ENCODE assay signal across 8 mouse cellular contexts in genomic region chr7:37563171-37563574, GRCm38 (mm10).
A peak's percentile ranks its signal among the peaks of the same experiment; 100 is the strongest.
DNase-seq lines count a peak whose midpoint lies in the region; ATAC-seq and TF ChIP-seq lines count a peak whose summit lies in the region.

No protein-coding gene starts in this region.

- 0 out of 2 replicates have a peak overlapping the region, but pooled peaks have one; percentile 5 for H3K9ac ChIP-seq in hindbrain, embryonic 15.5 days
- H3K9ac ChIP-seq in limb, embryonic 14.5 days (ENCODE audit: low read depth, low read length, severe bottlenecking) = no peak overlapping the region
- no peak overlapping the region for H3K9ac ChIP-seq in midbrain, embryonic 15.5 days

- H3K4me2 ChIP-seq in hindbrain, embryonic 15.5 days = peak overlapping the region; percentile 46
- peak overlapping the region; percentile 45 for H3K4me2 ChIP-seq in limb, embryonic 14.5 days (replicated peaks; ENCODE audit: low read depth, low read length, severe bottlenecking)
- H3K4me2 ChIP-seq in midbrain, embryonic 15.5 days = peak overlapping the region; percentile 38

- WGBS in hindbrain, embryonic 15.5 days = 6% methylated on average over 8 of the region's 8 CpGs
- 8% methylated on average over 8 of the region's 8 CpGs for WGBS in limb, embryonic 14.5 days
- 5% methylated on average over 8 of the region's 8 CpGs for WGBS in midbrain, embryonic 15.5 days

- H3K27me3 ChIP-seq in hindbrain, embryonic 15.5 days = no peaks in the 10 kb centered on the region
- no peaks in the 10 kb centered on the region for H3K27me3 ChIP-seq in limb, embryonic 14.5 days (ENCODE audit: control insufficient read depth, insufficient read depth, low read length)
- no peaks in the 10 kb centered on the region for H3K27me3 ChIP-seq in midbrain, embryonic 15.5 days (replicated peaks)

- H3K9me3 ChIP-seq in hindbrain, embryonic 15.5 days = no peaks in the 10 kb centered on the region
- no peaks in the 10 kb centered on the region for H3K9me3 ChIP-seq in limb, embryonic 14.5 days (ENCODE audit: control insufficient read depth, low read length)
- H3K9me3 ChIP-seq in midbrain, embryonic 15.5 days = no peaks in the 10 kb centered on the region

- peaks cover 66% of the 10 kb centered on the region for H3K4me1 ChIP-seq in hindbrain, embryonic 15.5 days (replicated peaks)
- peaks cover 33% of the 10 kb centered on the region for H3K4me1 ChIP-seq in limb, embryonic 14.5 days (ENCODE audit: control insufficient read depth, insufficient read depth, low read length)
- peaks cover 48% of the 10 kb centered on the region for H3K4me1 ChIP-seq in midbrain, embryonic 15.5 days

- peak; percentile 27 to 76 for DNase-seq in adrenal gland, adult (ENCODE audit: inconsistent age in 2 of 2, low spot score in 1 of 2)
- DNase-seq in adrenal gland, postnatal 4 days (ENCODE audit: low spot score in 2 of 2) = no peak
- peak; percentile 90 for DNase-seq in brain, adult 2 months (ENCODE audit: low read depth, low spot score)
- peak; percentile 34 for DNase-seq in gastrocnemius, postnatal 10 days
- peak; percentile 77 for DNase-seq in limb, embryonic 14.5 days (ENCODE audit: low spot score)
- no peak for DNase-seq in MN1 (ENCODE audit: low spot score)

- H3K4me3 ChIP-seq in hindbrain, embryonic 15.5 days = peak overlapping the region; percentile 15
- 0 out of 2 replicates have a peak overlapping the region, but pooled peaks have one; percentile 8 for H3K4me3 ChIP-seq in limb, embryonic 14.5 days (replicated peaks; ENCODE audit: low read length)
- no peak overlapping the region for H3K4me3 ChIP-seq in midbrain, embryonic 15.5 days

- peak overlapping the region; percentile 78 for H3K27ac ChIP-seq in hindbrain, embryonic 15.5 days (replicated peaks)
- H3K27ac ChIP-seq in limb, embryonic 14.5 days (replicated peaks; ENCODE audit: low read depth, low read length) = peak overlapping the region; percentile 63
- peak overlapping the region; percentile 68; the same call in 1 of the 2 replicates for H3K27ac ChIP-seq in midbrain, embryonic 15.5 days

- no peak for TF ChIP-seq POLR2A in limb, embryonic 14.5 days (IDR thresholded peaks at IDR 0.05; ENCODE audit: borderline replicate concordance, extremely low read depth, insufficient read depth, insufficient read length)

- peak; percentile 41 for ATAC-seq in hindbrain, embryonic 15.5 days (ENCODE audit: low FRiP score, low read depth)
- peak; percentile 67 for ATAC-seq in limb, embryonic 14.5 days (ENCODE audit: low FRiP score, low read depth)
- ATAC-seq in midbrain, embryonic 15.5 days (replicated peaks) = peak; percentile 51

- H3K36me3 ChIP-seq in hindbrain, embryonic 15.5 days = no peaks in the 10 kb centered on the region
- H3K36me3 ChIP-seq in limb, embryonic 14.5 days (ENCODE audit: control insufficient read depth, insufficient read depth, low read length) = no peaks in the 10 kb centered on the region
- no peaks in the 10 kb centered on the region for H3K36me3 ChIP-seq in midbrain, embryonic 15.5 days (replicated peaks)

Comparison
In these comparisons a context has a peak if more than half of its experiments do, and no peak if none do; other contexts are left out.
1. DNase-seq: peak in adrenal gland, adult (2 of 2), brain, adult 2 months (single experiment), gastrocnemius, postnatal 10 days (single experiment) and limb, embryonic 14.5 days (single experiment); none in adrenal gland, postnatal 4 days (0 of 2) and MN1 (single experiment).
2. Peak in every context shown above with its lines, with median percentiles within 50 percentile points of each other: ATAC-seq, H3K27ac ChIP-seq and H3K4me2 ChIP-seq.